Mouse (Mus musculus): ENCODE data around the gene Teddm2. TPM values are rescaled to one million over a fixed set of nuclear protein-coding genes. Genes with fewer than 3 reads are reported as not detected.
"Not testable (repeated sequence)": the region's sequence is repeated elsewhere in the genome, so short reads cannot be mapped to it uniquely, and the experiment has no call there.

The Teddm2 gene
- polyA plus RNA-seq, 1 experiment: 0.08 TPM

GRCm38 (mm10) chr1:153855946-153856345 is 44.1 kb downstream of the Teddm2 start:
- Histone ChIP-seq H3K4me3 (ENCODE audit: low read depth, low read length) (no peak overlapping the region), H3K36me3 (ENCODE audit: control insufficient read depth, insufficient read depth, low read length) (no peaks in the 10 kb centered on the region), H3K4me1 (ENCODE audit: control insufficient read depth, insufficient read depth, insufficient read length, low read length) (no peaks in the 10 kb centered on the region), H3K27ac (ENCODE audit: insufficient read depth, low read depth, low read length) (no peak overlapping the region), H3K27me3 (ENCODE audit: control insufficient read depth, insufficient read depth, low read length) (no peaks in the 10 kb centered on the region)
- WGBS: 54% methylated on average over 8 of the region's 8 CpGs
- TF ChIP-seq POLR2A (IDR thresholded peaks at IDR 0.05; ENCODE audit: low read depth, low read length): no peak
- no peak for TF ChIP-seq CTCF (IDR thresholded peaks at IDR 0.05; ENCODE audit: extremely low read depth, insufficient read length, insufficient replicate concordance, low read depth, low read length)

GRCm38 (mm10) chr1:153852696-153853095 is 47.3 kb downstream of the Teddm2 start:
- not testable (repeated sequence) for H3K36me3 ChIP-seq (ENCODE audit: control insufficient read depth, insufficient read depth, low read length); H3K4me3 ChIP-seq (ENCODE audit: low read depth, low read length); H3K27ac ChIP-seq (ENCODE audit: insufficient read depth, low read depth, low read length); H3K27me3 ChIP-seq (ENCODE audit: control insufficient read depth, insufficient read depth, low read length); H3K4me1 ChIP-seq (ENCODE audit: control insufficient read depth, insufficient read depth, insufficient read length, low read length)
- 68% methylated on average over 7 of the region's 7 CpGs for WGBS

GRCm38 (mm10) chr1:153846867-153847266 is 53.2 kb downstream of the Teddm2 start:
- WGBS: 20% methylated on average over 6 of the region's 6 CpGs
- no peaks in the 10 kb centered on the region for H3K36me3 ChIP-seq (ENCODE audit: control insufficient read depth, insufficient read depth, low read length)
- no peak for TF ChIP-seq POLR2A (IDR thresholded peaks at IDR 0.05; ENCODE audit: low read depth, low read length)
- peak; percentile 34; the same call in 1 of the 2 replicates for TF ChIP-seq CTCF (IDR thresholded peaks at IDR 0.05; ENCODE audit: extremely low read depth, insufficient read length, insufficient replicate concordance, low read depth, low read length)
- no peak overlapping the region for H3K27ac ChIP-seq (ENCODE audit: insufficient read depth, low read depth, low read length)
- H3K4me1 ChIP-seq (ENCODE audit: control insufficient read depth, insufficient read depth, insufficient read length, low read length): no peaks in the 10 kb centered on the region
- no peak overlapping the region for H3K4me3 ChIP-seq (ENCODE audit: low read depth, low read length)
- H3K27me3 ChIP-seq (ENCODE audit: control insufficient read depth, insufficient read depth, low read length): no peaks in the 10 kb centered on the region

GRCm38 (mm10) chr1:153846420-153846819 is 53.6 kb downstream of the Teddm2 start:
- TF ChIP-seq CTCF (IDR thresholded peaks at IDR 0.05; ENCODE audit: extremely low read depth, insufficient read length, insufficient replicate concordance, low read depth, low read length): no peak
- no peak for TF ChIP-seq POLR2A (IDR thresholded peaks at IDR 0.05; ENCODE audit: low read depth, low read length)
- Histone ChIP-seq H3K4me3 (ENCODE audit: low read depth, low read length) (no peak overlapping the region), H3K36me3 (ENCODE audit: control insufficient read depth, insufficient read depth, low read length) (no peaks in the 10 kb centered on the region), H3K27me3 (ENCODE audit: control insufficient read depth, insufficient read depth, low read length) (no peaks in the 10 kb centered on the region), H3K27ac (ENCODE audit: insufficient read depth, low read depth, low read length) (no peak overlapping the region), H3K4me1 (ENCODE audit: control insufficient read depth, insufficient read depth, insufficient read length, low read length) (no peaks in the 10 kb centered on the region)
- WGBS: 84% methylated on average over 7 of the region's 7 CpGs

- no peak within 1 kb of the TSS for H3K27ac ChIP-seq (ENCODE audit: insufficient read depth, low read depth, low read length)
- WGBS: 93% methylated on average over 8 of the region's 8 CpGs
These were observed 56.0 kb downstream of the Teddm2 start, which contains the start of gene Rgsl1 for GRCm38 (mm10) chr1:153844042-153844441. Rgsl1 (minus strand) TSS chr1:153844142.

GRCm38 (mm10) chr1:153842121-153842740 is 57.8 kb downstream of the Teddm2 start:
- TF ChIP-seq CTCF (IDR thresholded peaks at IDR 0.05; ENCODE audit: extremely low read depth, insufficient read length, insufficient replicate concordance, low read depth, low read length) (no peak), POLR2A (IDR thresholded peaks at IDR 0.05; ENCODE audit: low read depth, low read length) (no peak)
- 84% methylated on average over 11 of the region's 11 CpGs for WGBS
- H3K4me3 ChIP-seq (ENCODE audit: low read depth, low read length): no peak overlapping the region

More at GRCm38 (mm10) chr1:153844042-153844441, 56.0 kb downstream of the Teddm2 start, which contains the start of gene Rgsl1:
- Histone ChIP-seq H3K27me3 (ENCODE audit: control insufficient read depth, insufficient read depth, low read length) (no peaks in the 10 kb centered on the region), H3K4me3 (ENCODE audit: low read depth, low read length) (no peak within 1 kb of the TSS), H3K4me1 (ENCODE audit: control insufficient read depth, insufficient read depth, insufficient read length, low read length) (no peaks in the 10 kb centered on the region), H3K36me3 (ENCODE audit: control insufficient read depth, insufficient read depth, low read length) (no peaks in the 10 kb centered on the region)
- TF ChIP-seq CTCF (IDR thresholded peaks at IDR 0.05; ENCODE audit: extremely low read depth, insufficient read length, insufficient replicate concordance, low read depth, low read length) (no peak), POLR2A (IDR thresholded peaks at IDR 0.05; ENCODE audit: low read depth, low read length) (no peak)

GRCm38 (mm10) chr1:153836036-153836435 is 64.0 kb downstream of the Teddm2 start:
- 49% methylated on average over 4 of the region's 4 CpGs for WGBS
- H3K36me3 ChIP-seq (ENCODE audit: control insufficient read depth, insufficient read depth, low read length): no peaks in the 10 kb centered on the region
- TF ChIP-seq POLR2A (IDR thresholded peaks at IDR 0.05; ENCODE audit: low read depth, low read length) (no peak), CTCF (IDR thresholded peaks at IDR 0.05; ENCODE audit: extremely low read depth, insufficient read length, insufficient replicate concordance, low read depth, low read length) (no peak)

More at GRCm38 (mm10) chr1:153842121-153842740, 57.8 kb downstream of the Teddm2 start:
- H3K27ac ChIP-seq (ENCODE audit: insufficient read depth, low read depth, low read length): no peak overlapping the region
- H3K4me1 ChIP-seq (ENCODE audit: control insufficient read depth, insufficient read depth, insufficient read length, low read length): no peaks in the 10 kb centered on the region
- H3K27me3 ChIP-seq (ENCODE audit: control insufficient read depth, insufficient read depth, low read length): no peaks in the 10 kb centered on the region
- no peaks in the 10 kb centered on the region for H3K36me3 ChIP-seq (ENCODE audit: control insufficient read depth, insufficient read depth, low read length)

More at GRCm38 (mm10) chr1:153836036-153836435, 64.0 kb downstream of the Teddm2 start:
- Histone ChIP-seq H3K4me3 (ENCODE audit: low read depth, low read length) (no peak overlapping the region), H3K27me3 (ENCODE audit: control insufficient read depth, insufficient read depth, low read length) (no peaks in the 10 kb centered on the region), H3K27ac (ENCODE audit: insufficient read depth, low read depth, low read length) (no peak overlapping the region), H3K4me1 (ENCODE audit: control insufficient read depth, insufficient read depth, insufficient read length, low read length) (no peaks in the 10 kb centered on the region)

Measured in small intestine, adult 2 months (tissue).